Mouse (Mus musculus) embryonic stem cell, embryonic (primary cell): ENCODE measurements at regions not wholly inside any gene's neighbourhood (a gene's known extent, or its start where the extent isn't known, plus 50 kb on each side); places are given as distances from the start of the nearest gene placed in this dataset.

Experiments
- CTCF ChIA-PET, 4 experiments: fragments of 300-600 bp in 2 of 4; fragments of 350-600 bp in 2 of 4; sonication (Branson Sonifier 250); formaldehyde crosslinking; loops; one replicate each; lab custom pipeline; 2022; ENCODE audit warnings: inconsistent platforms in 2 of 4; lab: Charles Lee
- POLR2A ChIA-PET, 4 experiments: fragments of 300-600 bp in 2 of 4; fragments of 350-600 bp in 2 of 4; sonication (Branson Sonifier 250); formaldehyde crosslinking; loops; one replicate each; lab custom pipeline; 2022; ENCODE audit warnings: antibody characterized with exemption in 4 of 4, inconsistent platforms in 1 of 4; lab: Charles Lee

DNA sequence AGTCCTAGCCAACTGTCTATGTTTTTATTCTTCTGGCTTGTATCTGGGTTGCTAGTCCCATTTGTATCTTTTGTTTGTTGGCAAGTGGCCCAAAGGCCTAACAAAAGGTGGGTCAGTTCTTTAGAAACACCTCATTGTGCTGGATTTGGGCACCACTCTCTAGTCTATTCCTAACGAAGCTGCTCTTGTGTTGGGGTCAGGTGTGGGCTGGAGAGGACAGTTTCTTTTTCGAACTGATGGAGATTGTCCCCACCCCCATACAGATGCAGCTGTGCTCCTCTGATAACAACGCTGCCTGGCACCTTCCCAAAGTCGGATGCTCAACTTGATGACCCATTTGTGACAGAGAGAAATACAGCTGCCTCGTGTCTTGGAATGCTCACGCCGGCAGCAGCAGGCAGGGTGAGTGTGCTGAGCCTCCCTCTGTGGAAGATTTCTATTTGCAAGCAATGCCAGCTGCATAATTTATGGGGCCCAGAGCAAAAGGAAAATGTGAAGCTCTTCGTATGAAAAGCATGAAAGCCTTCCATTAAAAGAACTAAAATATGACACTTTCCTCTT lies 342.5 kb downstream of the Dmrt2 start:
- ChIA-PET CTCF (no interaction called here), POLR2A (no interaction called here)

DNA sequence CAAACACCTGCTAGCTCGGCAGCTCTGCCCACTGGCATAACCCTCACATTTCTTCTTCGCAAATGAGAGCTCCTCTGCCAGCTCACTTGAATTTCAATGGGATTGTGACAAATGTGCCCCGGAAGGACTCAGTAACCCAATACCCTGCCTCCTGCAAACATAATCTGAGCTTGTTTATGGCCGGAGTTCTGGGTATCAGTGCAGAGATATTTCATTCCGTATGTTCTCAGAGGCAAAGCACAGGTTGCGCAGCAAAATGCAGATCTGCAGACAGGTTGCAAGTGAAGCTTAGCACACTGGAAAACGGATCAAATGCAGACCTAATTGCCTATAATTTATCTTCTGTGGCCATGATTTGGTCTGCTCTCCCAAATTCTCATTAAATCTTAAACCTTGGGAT lies 348.9 kb downstream of the Dmrt2 start:
- ChIA-PET CTCF (no interaction called here), POLR2A (no interaction called here)

DNA sequence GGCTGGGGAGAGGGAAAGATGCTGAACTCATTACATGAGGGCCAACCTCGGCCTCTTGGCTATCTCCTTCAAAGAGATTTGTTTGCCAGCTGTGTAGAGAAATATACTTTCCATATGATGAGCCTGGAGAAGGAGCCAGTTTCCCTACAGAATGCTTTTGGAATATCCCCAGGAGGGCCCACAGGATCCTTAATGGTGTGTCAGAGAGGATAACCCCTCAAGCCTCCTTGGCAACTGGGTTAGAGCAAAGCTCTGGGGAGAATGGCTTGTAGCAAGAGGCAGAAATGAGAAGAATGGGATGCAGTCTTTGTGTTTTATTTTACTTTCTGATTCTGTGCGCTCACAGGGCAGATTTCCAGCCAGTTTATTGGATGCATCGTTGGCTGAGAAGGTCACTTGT lies 353.9 kb downstream of the Dmrt2 start:
- POLR2A ChIA-PET: interaction anchor here in 1 of 4 experiments (0.7 kb wide), 1 partner anchor 90 kb away, joined by 3 read pairs; no protein-coding TSS in a partner anchor

DNA sequence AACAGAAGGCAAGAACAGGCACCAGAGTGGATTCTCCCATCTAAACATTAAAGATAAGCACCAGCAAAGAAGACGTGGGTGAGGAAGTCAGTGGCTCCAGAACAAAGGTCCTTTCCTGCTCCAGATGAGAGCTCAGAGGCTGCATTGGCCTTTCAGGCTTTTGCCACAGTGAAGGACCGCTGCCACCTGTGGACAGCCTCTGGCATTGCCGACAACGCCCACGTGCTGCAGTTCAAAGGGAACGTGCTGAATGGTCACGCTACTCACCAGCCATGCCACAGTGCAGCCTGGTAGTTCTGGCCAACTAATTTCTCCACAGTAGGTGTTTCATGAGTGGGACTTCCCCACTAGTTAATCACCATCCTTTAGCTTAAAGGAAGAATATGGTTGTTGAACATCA lies 365.1 kb downstream of the Dmrt2 start:
- ChIA-PET POLR2A (interaction anchor here in 1 of 4 experiments (0.6 kb wide), 1 partner anchor 157 kb away, joined by 4 read pairs; no protein-coding TSS in a partner anchor), CTCF (interaction anchor here in 1 of 4 experiments (0.9 to 1.4 kb wide), 2 partner anchors 349 to 372 kb away, joined by 3 to 5 read pairs; no protein-coding TSS in a partner anchor)

More for the DNA sequence above, 353.9 kb downstream of the Dmrt2 start:
- CTCF ChIA-PET: no interaction called here

DNA sequence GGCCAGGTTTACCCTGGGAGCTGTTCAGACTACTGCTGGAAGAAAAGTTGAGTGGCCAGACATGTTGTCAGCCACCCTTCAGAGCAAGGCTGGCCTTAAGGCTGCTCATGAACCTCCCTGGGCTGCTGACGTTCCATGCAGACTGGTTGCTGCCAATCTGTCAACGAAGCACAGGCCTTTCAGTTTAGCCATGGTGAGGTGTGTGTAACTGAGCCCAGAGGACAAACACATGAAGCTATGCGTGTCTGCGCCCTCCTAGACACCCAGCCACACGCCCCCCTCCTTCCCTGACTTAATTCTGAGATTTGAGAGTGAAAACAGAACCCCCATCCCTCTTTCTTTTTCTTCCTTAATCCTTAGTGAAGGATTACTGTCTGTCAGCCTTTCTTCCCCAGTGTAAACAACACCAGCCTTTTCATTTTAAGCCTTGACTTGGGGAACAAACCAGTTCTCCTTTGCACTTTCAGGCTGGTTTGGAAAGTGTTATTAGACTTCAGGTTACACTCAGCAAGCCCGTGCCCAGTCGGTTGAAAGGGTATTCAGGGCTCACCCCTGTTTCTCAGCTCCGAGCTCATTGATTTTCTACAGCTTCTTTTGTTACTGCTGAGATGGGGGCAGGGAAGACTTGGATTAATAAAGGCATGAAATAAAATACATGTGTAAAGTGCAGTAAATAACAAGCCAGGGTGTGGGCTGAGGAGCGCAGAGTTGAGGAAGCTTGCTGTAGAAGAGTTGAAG lies 379.4 kb downstream of the Dmrt2 start:
- ChIA-PET POLR2A (no interaction called here), CTCF (no interaction called here)

DNA sequence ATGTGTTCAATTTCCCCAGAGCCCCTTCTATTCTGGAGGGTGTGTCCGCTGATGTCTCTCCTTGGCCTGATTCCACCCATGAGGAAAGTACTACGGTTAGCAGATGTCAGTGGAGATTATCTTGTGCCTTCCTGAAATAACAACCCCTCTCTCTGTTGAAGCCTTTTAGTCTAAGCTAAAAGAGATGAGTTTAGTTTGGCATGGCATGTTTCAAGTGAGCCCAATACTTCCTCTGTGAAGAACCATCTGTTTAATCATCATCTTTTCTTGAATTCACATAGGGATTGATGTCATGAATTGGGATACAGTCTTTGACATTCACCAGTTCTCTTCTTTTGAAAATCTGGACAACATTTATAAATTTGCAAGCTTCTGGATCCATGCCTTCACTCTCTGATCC lies 387.5 kb downstream of the Dmrt2 start:
- CTCF ChIA-PET: no interaction called here
- POLR2A ChIA-PET: no interaction called here

DNA sequence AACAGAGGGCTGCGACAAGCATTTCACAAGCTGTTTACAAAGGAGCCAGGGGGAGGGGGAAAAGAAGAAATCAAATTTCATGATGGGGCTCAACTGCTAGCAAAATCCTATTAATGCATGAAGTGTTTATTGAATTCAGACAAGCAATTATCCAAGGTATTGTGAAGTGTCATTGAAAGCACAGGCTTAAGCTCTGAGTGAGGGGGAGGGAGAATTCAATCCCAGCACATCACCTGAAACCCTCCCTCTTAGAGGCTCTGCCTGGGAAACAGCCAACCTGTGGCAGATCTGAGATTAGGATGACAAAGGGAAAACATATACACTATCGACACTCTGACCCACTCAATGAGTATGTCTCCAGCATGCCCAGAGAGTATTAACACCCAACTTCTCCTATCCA lies 396.3 kb downstream of the Dmrt2 start:
- CTCF ChIA-PET: no interaction called here
- POLR2A ChIA-PET: no interaction called here

DNA sequence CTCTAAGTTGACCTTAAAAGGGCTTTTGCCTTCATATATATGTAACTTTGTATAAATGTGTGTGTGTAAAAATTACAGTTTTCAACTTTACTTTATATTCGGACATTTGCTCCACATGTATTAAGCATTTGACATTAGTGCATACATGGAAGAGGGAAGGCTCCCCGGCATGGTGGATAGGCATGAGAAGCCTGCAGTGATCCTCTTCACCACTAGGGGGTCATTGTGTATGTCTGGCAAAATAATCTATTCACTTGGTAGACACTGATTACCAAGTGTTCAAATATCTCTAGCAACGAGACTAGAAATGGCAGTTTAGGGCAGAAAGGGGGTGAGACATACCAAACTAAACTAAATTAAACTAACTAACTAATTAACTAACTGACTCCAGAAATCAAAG lies 397.7 kb downstream of the Dmrt2 start:
- ChIA-PET POLR2A (no interaction called here), CTCF (interaction anchor here in 1 of 4 experiments (0.6 kb wide), 1 partner anchor 720 kb away, joined by 3 read pairs; no protein-coding TSS in a partner anchor)

DNA sequence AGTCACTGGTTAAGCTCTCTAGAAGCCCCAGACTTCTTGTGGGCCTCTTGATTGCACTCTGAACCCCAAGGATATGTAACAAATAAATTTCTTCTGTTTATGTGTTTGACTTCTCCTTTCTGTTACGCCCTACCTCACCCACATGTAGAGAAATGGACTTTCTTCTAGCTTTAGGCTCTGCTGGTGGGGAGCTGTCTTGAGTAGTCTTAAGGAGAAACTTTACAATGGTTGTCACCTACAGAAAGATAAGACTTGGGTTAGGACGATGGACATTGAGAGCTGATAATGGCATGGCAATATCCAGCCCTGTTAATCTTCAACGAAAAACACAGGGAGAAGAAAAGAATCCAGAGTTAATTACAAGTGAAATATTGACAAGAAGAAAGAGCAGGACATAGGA lies 416.1 kb downstream of the Dmrt2 start:
- ChIA-PET CTCF (no interaction called here), POLR2A (no interaction called here)

DNA sequence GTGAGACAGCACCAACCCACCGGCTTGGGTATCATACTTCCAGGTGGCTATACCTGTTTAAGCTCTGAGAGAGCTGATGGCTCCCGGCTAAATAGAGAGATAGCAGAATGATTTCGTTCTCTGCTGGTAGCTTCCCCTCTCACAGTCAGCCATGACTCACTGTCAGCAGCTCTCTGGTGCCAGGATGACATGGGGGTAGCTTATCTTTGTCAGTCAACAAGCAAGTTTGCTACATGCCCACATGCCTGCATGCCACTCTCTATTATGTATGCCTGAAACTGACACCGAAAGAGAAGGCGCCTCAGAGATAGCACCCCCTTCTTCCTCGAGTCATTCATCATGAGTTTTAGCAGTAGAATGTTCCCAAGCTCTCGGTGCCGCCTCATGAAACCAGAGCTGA lies 419.2 kb downstream of the Dmrt2 start:
- ChIA-PET POLR2A (no interaction called here), CTCF (no interaction called here)

DNA sequence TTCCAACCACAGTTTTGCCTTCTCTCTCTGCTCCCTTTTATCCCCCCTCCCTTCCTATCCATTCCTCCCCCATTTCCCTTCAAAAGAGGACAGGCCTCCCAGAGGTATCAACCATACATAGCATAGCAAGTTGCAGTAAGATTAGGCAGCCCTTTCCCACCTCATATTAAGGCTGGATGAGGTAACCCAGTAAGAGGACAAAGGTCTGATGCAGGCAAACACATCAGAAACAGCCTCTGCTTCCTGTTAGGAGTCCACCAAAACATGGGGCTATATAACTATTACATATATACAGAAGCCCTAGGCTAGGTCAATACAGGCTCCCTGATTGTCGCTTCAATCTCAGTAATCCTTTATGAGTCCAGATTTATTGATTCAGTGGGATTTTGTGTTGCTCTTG lies 421.6 kb downstream of the Dmrt2 start:
- CTCF ChIA-PET: no interaction called here

DNA sequence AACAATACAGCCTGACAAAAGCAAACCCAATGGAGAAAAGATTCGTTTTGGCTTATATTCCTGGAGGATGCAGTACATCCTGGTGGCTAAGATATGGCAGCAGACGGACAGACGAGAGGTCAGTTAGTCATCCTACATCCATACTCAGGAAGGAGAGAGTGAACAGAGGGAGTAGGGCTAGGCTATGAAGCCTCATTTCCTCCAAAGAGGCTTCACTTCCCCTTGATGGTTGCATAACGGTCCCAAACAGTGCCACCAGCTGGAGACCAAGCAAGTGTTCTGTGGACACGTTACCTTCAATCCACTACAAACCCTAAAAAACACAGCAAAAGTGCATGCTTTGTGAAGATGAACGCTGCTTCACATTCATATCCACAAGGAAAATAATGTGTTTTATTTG lies 442.1 kb downstream of the Dmrt2 start:
- POLR2A ChIA-PET: no interaction called here
- CTCF ChIA-PET: no interaction called here

More for the DNA sequence above, 421.6 kb downstream of the Dmrt2 start:
- POLR2A ChIA-PET: no interaction called here

DNA sequence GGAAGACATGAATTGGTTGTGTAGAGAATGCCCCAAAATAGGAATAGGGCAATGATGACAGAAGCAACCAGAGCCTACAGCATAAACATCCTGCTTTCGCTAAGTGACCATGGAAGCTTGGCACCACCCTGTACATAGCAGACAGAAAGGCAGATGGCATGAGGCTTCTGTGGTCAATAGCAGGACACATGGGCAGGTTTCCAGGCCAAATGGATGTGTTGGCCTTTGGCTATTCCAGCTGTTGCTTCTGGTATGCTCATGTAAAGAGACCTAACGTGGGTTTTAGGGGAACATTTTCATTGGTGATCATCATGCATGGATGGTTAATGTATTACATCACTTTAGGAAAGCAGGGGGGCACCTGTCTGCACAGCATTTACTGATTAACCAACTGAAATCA lies 456.2 kb downstream of the Dmrt2 start:
- ChIA-PET POLR2A (no interaction called here), CTCF (no interaction called here)

DNA sequence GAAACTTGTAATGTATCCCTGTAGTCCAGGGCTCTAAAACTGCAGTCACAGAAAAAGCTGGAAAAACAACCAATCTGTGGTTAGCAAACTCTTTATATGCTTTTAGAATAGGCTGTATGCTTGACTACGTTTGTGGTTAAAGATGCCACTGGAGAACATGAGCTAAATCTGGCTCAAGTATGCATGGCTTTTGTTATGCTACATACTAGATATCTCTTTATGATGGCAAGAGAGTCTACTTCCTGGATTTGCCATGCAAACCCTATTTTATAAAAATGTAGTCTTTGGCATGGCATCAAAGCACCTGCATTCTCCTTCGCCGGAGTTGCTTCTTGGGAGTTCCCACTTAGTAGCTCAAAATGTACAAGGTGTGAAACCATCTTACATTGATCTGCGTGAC lies 462.2 kb downstream of the Dmrt2 start:
- POLR2A ChIA-PET: no interaction called here

DNA sequence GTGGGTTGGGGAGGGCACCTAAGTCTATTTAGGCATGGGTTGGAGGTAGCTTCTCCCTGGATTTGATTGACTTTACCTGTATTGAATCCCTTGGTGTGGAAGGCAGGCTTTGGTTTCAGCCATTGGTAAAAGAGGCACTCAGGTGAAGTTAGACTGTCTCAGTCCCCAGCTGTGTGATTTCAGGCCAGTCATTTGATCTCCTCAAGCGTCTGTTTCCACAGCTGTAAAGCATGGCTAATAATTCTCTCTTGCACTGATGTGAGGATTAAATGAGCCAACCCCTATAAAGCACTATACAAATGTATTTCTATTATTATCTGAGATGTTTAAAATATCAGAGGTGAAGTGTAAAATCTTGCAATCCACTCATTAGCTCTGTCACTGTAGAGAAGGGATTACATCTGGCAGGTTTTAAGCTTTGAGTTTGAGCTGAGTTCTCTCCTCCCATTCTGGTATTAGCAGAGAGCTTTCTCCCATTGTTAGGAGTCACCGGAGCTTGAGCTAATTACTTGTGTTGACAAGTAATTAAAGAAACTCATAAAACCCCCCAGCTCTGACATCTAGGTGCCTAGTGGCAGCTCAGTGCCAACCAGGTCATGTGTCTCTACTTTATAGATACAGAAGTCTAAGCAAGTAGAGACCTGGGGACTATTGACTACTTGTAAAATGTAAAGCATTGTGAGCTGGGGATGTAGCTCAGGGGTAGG lies 463.3 kb downstream of the Dmrt2 start:
- CTCF ChIA-PET: no interaction called here
- POLR2A ChIA-PET: interaction anchor here in 1 of 4 experiments (0.6 kb wide), 1 partner anchor 511 kb away, joined by 3 read pairs; no protein-coding TSS in a partner anchor

More for the DNA sequence above, 462.2 kb downstream of the Dmrt2 start:
- CTCF ChIA-PET: no interaction called here

DNA sequence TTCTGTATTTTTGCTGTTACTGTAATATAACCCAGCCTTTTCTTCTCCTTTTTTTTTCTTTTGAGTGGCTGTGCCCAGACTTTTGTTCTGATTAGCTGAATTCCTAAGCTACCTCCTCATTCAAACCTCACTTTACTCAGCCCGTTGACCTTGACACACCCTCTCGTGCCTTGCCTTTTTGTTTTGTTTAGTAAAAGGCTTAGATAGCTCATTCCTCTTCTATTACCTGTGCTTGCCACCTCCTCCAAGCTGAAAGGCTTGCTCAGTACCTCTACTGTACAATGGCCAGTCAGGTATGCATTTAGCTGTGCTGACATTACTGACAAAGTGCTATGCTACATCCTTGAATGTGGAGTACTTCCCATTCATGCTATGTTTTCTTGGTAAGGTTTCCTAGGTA lies 464.2 kb upstream of the Smarca2 start:
- ChIA-PET POLR2A (interaction anchor here in 1 of 4 experiments (0.7 kb wide), 1 partner anchor 1183 kb away, joined by 3 read pairs; no protein-coding TSS in a partner anchor), CTCF (interaction anchor here in 1 of 4 experiments (0.7 kb wide), 1 partner anchor 1456 kb away, joined by 3 read pairs; no protein-coding TSS in a partner anchor)

DNA sequence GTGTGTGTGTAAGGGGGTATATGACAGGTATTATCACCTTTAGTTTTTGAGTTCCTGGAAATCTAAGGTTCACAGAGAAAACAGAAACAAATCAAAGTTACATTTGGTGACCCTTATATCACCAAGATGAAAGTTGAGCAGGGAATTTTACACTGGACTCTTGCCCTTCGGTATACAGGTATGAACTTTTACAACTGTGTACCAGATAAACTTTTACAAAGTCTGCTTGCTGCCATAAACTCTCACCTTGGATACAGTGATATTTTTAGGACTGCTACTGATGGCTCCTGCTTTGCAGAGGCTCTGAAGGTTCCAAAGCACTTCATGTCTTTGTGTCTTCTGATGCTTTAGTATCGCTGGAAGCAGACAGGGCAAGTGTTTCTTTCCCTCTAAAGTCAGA lies 461.3 kb upstream of the Smarca2 start:
- ChIA-PET POLR2A (no interaction called here), CTCF (no interaction called here)

DNA sequence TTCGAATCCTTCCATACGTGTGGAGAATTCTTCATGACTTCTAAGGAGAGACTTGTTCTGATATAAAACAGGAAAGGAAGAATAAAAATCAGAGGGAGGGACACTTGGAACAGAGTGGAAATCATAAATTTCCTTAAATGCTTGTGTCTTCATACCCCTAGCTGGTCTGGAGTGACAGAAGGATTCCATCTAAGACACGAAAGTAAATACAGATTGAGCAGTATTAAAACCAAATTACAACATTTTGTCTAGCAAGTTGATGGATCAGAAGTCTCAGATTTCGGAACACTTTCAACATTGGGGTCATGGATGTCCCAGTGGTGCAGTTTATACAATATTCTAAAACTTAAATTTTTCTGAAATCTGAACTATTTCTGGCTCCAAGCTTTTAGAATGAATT lies 453.6 kb upstream of the Smarca2 start:
- ChIA-PET POLR2A (no interaction called here), CTCF (no interaction called here)

DNA sequence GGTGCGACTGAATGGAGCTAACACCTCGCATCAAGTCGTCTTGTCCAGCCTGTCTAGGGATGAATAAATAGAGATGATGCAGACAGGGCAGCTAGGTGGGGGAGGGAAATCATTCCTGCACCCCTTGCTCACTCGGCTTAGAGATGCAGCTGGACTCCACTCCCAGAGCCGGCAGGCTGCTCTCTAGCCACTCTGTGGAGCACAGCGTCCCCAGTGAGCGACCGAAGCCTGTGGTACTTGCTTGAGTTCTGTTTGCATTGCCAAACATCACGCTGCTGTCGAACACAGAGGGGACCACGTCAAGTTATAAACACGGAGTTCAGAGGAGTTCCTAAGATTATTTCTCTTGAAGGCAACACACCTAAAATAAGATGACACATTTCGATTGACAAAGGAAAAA lies 439.9 kb upstream of the Smarca2 start:
- CTCF ChIA-PET: no interaction called here

DNA sequence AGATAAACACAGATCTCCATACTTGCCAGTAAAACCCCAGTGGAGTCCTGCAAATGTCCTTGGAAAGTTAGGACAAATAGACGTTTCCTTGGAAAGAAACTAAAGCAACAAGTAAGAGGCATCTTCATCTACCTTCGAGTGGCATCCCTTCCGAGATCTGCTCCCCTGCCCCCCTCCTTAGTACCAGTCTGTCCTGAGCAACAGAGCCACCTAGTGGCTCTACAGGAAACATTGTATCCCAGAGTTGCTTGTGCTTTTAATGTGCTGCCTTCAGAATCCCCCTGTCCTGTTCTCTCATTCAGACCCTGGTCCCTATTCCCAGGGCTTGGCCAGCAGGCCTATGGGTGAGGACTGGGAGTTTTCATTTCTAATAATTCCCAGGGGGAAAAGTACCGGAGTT lies 423.1 kb upstream of the Smarca2 start:
- POLR2A ChIA-PET: no interaction called here

More for the DNA sequence above, 439.9 kb upstream of the Smarca2 start:
- POLR2A ChIA-PET: no interaction called here

More for the DNA sequence above, 423.1 kb upstream of the Smarca2 start:
- CTCF ChIA-PET: no interaction called here
